In genomic region chr6:17461435-17461834, GRCm38 (mm10) we compare ENCODE assay signal across 20 mouse cellular contexts.
"Had no signal": no experiment of that assay in that cellular context is flagged by ENCODE, and none has a peak within 500 bp of the region (broad histone marks: within the 10 kb centered on the region; RNA-seq: fewer than 3 reads in every experiment).

No protein-coding gene starts in this region.

- H3K4me3 ChIP-seq: heart, adult 2 months; heart, embryonic 13.5 days; heart, embryonic 15.5 days; hindbrain, embryonic 10.5 days; hindbrain, embryonic 12.5 days; intestine, embryonic 15.5 days; layer of hippocampus, adult 2 months; limb, embryonic 13.5 days; limb, embryonic 15.5 days; liver, embryonic 12.5 days had no signal

- H3K4me1 ChIP-seq: intestine, embryonic 15.5 days; liver, embryonic 12.5 days had no signal

- DNase-seq: gastrocnemius, postnatal 14 days; gastrocnemius, postnatal 36 days; heart, adult 11 months; heart, adult 2 months; heart, postnatal 4 days; kidney, adult 18-20 months; kidney, adult 8-10 months; kidney, postnatal 10 days; kidney, postnatal 25 days; kidney, postnatal 4 days; left cerebral cortex, postnatal 4 days had no signal
